Mouse (Mus musculus): Measurements from ENCODE around the gene Vti1a.

Gene Vti1a

GRCm38 (mm10) chr19:55564104-55564938, 248.2 kb downstream of the Vti1a start:
- DNase-seq = no peak

- DNase-seq = no peak
These were observed 249.0 kb downstream of the Vti1a start for GRCm38 (mm10) chr19:55565111-55565510.

- no peak for DNase-seq
These were observed 249.7 kb downstream of the Vti1a start for GRCm38 (mm10) chr19:55565523-55566369.

- no peak for DNase-seq
These were observed 253.0 kb downstream of the Vti1a start for GRCm38 (mm10) chr19:55569114-55569513.

DNA sequence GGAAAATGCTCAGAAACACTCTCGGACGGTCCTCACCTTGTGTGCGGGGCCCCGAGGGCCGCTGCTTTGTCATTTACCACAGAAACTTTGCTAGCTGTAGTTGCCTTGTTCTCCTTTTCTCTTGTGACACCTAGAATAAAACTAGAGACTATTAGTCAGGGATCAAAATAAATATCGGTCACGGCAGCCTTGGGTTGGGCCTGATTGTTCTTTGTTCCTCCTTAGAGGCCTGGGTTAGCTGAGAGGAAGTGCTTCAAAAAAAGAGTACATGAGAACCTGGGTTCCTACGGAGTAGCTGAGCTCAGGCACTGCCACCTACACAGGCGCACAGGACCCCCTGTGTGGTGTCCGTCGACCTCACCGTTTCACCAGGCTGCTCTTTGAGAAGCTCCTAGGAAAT, 253.8 kb downstream of the Vti1a start:
- DNase-seq = no peak

DNA sequence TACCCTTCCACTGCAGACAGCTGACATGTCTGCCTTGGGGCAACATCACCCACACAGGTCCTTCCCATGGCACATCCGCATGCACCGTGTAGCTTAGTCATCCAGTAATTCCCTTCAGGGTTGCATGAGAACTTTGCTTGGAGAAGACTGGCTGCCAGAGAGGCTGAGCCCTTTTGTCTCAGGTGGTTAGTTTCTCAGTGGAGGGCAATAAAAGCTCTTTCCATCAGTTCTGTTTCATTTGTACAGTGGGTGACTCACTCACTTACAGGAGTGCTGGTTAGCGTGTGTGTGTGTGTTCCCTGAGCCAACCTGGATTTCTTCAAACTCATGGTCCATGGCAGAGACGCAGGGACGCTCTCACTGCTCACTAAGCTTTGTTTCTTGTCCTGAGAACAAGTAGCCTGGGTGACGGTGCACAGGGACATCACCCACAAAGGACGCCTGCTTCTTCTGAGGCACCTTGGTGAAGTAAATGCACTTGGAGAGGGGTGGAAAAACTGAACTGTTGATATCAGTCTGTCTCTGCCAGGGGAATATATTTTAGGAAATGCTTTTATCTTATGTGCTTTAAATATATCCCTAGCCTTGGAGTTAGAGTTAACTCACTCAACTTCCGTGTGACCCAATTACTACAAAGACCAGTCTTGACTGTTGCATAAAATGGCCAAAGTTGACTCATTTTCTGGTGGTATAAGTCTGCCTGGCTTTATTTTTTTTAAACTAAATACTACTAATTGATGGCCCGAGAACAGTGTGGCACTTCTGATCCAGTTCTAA, 254.6 kb downstream of the Vti1a start:
- DNase-seq = no peak

GRCm38 (mm10) chr19:55571486-55571885, 255.4 kb downstream of the Vti1a start:
- DNase-seq = no peak

GRCm38 (mm10) chr19:55577306-55578042, 261.4 kb downstream of the Vti1a start:
- no peak for DNase-seq

DNA sequence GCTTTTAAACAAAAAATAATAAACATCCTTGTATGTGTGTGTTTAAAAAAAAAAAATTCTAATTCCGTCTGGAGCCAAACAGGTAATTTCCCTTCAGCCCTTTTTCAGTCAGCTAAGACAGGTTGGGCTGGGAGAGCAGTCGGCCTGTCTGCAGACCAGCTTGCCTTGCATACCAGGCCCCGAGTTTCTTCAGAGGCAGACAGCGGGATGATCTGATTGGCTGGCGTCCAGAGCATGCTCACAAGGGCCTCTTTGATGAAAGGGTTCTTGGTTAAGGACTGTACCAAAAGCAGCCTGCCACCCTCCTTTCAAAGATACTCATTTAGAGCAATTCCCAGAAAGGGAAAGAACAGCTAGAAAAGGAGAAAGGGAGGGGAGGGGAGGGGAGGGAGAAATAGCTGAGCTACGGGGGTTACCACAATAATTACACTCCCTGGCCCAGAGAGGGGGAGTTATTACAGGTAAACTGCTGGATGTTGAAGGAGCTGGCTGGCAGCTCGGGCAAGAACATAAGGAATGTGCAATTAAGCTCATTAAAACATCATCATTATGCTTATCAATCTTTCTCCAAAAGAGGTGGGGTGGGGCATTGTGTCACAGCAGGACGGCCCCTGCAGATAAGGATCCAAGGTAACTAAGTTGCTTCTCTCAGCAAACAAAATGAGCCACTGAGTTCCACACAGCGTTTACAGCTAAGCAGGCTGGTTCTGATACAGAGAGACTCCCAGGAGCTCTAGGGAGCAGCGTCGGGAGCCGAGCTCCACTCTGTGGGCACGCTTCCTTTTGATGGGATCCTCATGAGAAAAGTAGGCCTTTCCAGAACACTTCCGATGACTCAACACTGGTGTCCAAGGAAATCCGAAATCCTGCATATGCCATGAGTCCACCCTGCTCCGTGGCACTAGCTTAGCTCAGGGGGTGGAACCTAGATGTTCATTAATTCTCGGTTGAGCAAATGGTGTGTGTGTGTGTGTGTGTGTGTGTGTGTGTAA, 262.3 kb downstream of the Vti1a start:
- no peak for DNase-seq

- no peak for DNase-seq
These were observed 263.2 kb downstream of the Vti1a start for GRCm38 (mm10) chr19:55579310-55579709.

DNA sequence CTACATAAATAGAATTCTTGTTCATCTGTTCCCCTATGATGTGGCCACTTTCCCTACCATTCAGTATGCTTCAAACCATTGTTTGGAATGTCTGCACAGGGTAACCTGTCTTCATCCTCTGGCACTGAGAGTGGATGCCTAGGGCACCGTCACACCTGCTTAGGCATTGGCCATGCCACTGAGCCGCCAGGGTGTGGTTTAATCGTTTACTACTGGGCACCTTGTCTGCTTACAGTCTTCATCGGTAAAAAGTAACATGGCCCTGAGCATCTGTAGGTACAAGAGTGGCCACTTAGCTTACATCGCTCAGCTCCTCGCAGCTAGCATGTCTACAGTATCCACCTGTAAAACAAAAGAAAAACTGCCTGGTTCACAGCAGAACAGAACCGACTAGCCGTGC, 264.1 kb downstream of the Vti1a start:
- no peak for DNase-seq

- DNase-seq = no peak
These were observed 264.6 kb downstream of the Vti1a start for GRCm38 (mm10) chr19:55580667-55581066.

DNA sequence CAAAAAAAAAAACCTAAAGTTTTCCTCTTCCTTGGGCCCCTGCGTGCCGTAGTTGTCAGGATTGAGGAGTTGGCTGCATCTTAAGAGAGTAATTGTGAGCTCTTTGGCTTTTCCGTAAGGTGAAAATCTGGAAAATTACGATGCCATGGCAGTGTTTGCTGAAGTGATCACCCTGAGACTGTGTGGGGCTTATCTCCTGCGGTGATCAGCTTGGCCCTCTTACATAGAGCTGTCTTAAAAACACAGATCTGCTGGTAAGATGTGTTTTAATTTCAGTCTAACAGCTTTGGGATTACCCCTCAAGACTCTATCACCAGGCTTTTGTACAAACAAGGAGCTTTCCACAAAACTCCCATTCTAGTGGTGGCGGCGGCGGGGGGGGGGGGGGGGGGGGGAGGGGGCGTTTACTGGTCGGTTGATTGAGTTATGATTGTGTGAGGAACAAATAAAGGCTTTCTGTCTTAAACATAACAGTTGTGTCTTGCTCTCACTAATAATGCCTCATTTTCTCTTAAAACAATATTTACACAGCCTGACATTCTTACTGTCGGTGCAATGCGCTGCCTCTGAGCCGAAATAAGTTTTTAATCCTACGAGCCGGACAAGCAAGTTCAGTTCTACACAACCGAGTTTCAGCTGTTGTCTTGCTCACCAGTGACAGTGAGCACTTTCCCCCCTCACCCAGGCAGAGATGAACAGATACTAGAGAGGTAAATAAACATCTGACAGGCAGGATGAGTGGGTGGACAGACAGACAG, 267.0 kb downstream of the Vti1a start:
- no peak for DNase-seq

GRCm38 (mm10) chr19:55585270-55586224, 269.5 kb downstream of the Vti1a start:
- DNase-seq = no peak

DNA sequence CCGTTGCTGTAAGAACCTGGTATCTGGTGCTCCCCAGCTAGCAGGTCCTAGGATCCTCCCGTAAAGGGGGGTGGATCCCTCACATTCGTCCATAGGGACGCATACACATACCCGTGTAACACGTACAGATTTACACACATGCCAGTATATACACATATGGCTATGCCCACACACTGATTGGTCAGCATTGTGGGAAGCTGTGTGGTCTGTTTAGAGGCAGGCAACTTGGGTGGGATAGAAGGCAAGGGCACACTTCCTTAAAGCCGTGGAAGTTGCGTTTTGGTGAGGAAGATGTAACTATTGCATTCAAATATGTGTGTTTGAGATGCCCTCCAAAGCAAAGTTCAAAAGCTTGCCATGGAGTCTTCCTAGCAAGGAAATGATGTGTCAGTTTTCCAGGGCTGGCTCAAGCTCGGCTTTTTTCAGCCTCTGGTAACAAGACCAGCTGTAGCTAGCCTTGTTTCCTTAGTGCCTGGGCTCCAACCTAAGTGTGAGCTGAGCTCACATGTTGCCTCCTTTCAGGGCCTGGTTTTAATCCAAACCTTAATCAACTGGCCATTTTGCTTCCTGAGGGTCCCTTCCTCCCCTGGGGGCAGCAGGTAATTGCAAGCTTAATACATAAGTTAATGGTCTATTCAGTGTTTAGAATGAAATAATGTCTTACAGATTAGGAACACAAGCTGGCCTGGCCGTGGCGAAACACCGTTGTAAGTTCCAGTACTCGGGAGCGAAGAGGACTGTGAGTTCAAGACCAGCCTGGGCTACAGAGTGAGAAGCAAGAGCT, 271.7 kb downstream of the Vti1a start:
- DNase-seq = no peak

- DNase-seq = no peak
These were observed 273.1 kb downstream of the Vti1a start for GRCm38 (mm10) chr19:55588948-55589896.
